Mouse (Mus musculus): ENCODE data around the gene Zfp974. TPM values are rescaled to one million over a fixed set of nuclear protein-coding genes. Genes with fewer than 3 reads are reported as not detected.
"Not testable (repeated sequence)": the region's sequence is repeated elsewhere in the genome, so short reads cannot be mapped to it uniquely, and the experiment has no call there.

The Zfp974 gene
- polyA plus RNA-seq, 1 experiment from 2014 or later, result 6.1 TPM

DNA sequence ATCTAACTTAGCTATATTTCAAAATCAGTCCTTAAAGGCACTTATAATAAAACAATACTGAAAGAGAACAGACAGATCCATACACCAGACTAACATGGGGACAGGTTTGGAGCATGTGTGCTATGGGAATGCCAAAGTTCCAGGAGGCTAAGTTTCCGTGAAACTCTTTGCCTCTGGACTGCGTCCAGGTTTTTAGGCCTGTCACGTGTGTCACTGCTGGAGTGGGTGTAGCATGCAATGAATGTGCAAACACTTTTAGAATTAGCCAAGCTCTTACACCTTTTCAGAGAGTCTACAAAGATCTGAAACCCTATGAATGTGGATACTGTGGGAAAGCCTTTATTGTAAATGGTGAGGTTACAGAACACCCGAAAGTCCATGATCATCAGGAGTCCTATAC is 47.5 kb downstream of the Zfp974 start:
- H3K36me3 ChIP-seq (ENCODE audit: control insufficient read depth, insufficient read depth, low read length), result peaks cover 5% of the 10 kb centered on the region

DNA sequence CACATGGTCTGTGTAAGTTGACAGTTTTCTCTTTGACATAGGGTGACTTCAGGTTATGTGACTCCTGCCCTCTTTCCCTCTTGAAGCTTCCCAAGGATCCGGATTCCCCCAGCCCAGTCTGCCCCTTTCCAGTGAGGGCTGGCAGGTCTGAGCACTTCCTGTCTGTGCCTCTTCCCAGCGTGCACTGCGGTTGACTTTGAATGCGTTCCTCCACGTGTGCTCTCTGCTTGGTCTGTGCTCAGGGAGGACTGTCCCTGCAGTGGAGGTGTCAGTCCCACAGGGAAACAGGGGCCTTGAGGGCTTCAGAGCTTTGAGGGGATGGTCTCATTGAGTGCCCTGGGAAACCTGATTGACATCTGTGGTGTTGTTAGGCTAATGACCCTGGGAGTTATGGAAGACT is 66.7 kb downstream of the Zfp974 start:
- not testable (repeated sequence) for H3K4me3 ChIP-seq (ENCODE audit: low read length); H3K9me3 ChIP-seq (ENCODE audit: control insufficient read depth, low read length); H3K27me3 ChIP-seq (replicated peaks; ENCODE audit: control insufficient read depth, insufficient read depth, low read length); H3K36me3 ChIP-seq (ENCODE audit: control insufficient read depth, insufficient read depth, low read length); H3K4me2 ChIP-seq (ENCODE audit: low read depth, low read length); ATAC-seq; H3K4me1 ChIP-seq (ENCODE audit: control insufficient read depth, insufficient read depth, low read length); H3K27ac ChIP-seq (ENCODE audit: low read length); H3K9ac ChIP-seq (ENCODE audit: low read depth, low read length)
- 80% methylated on average over 5 of the region's 5 CpGs for WGBS

More for the DNA sequence above, 47.5 kb downstream of the Zfp974 start:
- Histone ChIP-seq H3K9me3 (ENCODE audit: control insufficient read depth, low read length) (no peaks in the 10 kb centered on the region), H3K9ac (ENCODE audit: low read depth, low read length) (no peak overlapping the region), H3K4me1 (ENCODE audit: control insufficient read depth, insufficient read depth, low read length) (no peaks in the 10 kb centered on the region), H3K27ac (ENCODE audit: low read length) (no peak overlapping the region), H3K27me3 (replicated peaks; ENCODE audit: control insufficient read depth, insufficient read depth, low read length) (no peaks in the 10 kb centered on the region), H3K4me3 (ENCODE audit: low read length) (no peak overlapping the region), H3K4me2 (ENCODE audit: low read depth, low read length) (no peak overlapping the region)
- ATAC-seq, result no peak
- WGBS, result 96% methylated on average over 4 of the region's 4 CpGs

DNA sequence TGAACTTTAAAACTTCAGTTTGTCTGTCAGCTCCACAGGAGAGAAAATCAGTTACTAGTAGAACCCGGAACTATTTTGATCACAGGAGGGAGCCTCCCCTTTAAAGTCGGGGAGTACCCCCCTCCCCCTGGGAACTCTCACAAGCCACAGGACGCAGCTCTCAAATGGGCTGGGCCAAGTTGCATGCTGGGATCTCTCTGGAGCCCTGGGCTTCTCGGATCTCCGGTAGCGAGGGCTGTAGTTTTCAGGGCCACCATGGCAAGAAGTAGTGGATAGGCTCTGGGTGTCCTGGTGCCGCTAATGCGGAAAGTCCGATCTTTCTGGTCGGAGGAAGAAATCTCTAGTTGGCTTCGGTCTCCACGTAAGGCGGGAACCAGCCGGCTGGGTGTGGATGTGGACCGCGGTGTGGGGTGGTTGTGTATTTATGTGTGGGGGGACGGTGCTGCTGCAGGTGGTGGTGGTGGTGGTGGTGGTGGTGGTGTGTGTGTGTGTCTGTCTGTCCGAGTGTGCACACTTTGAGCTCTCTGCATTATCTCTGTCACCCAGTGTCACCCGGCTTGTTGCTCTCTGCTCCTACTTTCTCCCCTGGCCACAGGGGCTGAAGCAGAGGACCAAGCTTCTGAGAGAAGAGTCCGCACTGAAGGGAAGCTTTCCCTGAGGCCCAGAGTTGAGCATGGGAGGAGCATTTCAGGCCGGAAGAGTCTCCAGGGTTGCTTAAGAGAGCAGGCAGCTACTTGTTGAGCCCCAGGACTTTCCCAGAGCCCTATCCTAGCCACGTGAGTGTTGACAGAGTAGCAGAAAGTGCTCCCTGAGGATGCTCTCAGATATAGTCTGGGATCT is 68.6 kb downstream of the Zfp974 start:
- peak overlapping the region; percentile 71 for H3K4me2 ChIP-seq (ENCODE audit: low read depth, low read length)
- no peaks in the 10 kb centered on the region for H3K4me1 ChIP-seq (ENCODE audit: control insufficient read depth, insufficient read depth, low read length)
- under 1% methylated on average over 22 of the region's 22 CpGs for WGBS
- H3K27me3 ChIP-seq (replicated peaks; ENCODE audit: control insufficient read depth, insufficient read depth, low read length), result no peaks in the 10 kb centered on the region
- ATAC-seq, result peak; percentile 98
- H3K9ac ChIP-seq (ENCODE audit: low read depth, low read length), result peak overlapping the region; percentile 79
- no peaks in the 10 kb centered on the region for H3K9me3 ChIP-seq (ENCODE audit: control insufficient read depth, low read length)
- peak overlapping the region; percentile 72 for H3K4me3 ChIP-seq (ENCODE audit: low read length)
- H3K36me3 ChIP-seq (ENCODE audit: control insufficient read depth, insufficient read depth, low read length), result no peaks in the 10 kb centered on the region
- H3K27ac ChIP-seq (ENCODE audit: low read length), result peak overlapping the region; percentile 92

DNA sequence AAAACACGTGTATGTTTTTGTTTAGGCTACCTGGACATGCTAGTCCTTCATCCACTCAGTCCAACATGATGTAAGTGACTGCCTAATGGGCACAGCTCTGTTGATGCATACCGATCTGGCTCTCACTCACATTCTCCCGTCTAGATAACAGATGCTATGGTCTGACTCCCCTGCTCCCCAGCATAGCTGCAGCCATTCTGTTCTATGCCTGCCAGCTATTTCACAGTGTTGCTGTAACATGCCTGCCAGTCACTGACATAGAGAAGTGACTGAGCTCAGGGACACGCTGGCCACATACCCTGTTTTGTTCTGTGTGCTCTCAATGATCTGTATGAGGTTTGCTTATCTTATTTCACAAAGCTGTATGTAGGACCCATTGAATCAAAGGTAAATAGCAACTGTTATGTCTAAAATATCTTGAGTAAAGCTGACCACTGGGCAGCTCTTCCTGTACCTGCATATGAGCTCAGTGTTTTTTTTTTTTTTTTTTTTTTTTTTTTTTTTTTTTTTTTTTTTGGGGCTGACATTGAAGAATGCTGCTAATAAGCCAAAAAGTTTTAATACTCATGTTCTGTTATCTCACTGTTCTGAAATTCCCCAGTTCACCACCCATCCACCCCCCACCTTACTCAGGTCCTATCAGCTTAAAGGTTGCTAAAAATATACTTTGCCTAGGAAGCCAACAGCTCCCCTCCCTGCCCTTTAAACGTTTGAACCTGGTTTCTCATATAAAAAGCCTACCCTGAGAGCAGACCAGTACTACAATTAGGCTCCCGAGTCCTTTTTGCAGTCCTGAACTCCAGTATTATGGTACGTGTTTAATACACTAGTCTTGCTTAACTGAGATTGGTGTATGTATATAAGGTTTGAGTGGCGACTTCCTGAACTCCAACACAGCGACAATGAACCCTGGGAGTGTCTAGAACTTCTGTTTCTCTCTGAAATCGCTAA is 69.7 kb downstream of the Zfp974 start:
- 22% methylated on average over 10 of the region's 10 CpGs for WGBS
- Histone ChIP-seq H3K36me3 (ENCODE audit: control insufficient read depth, insufficient read depth, low read length) (no peaks in the 10 kb centered on the region), H3K4me2 (ENCODE audit: low read depth, low read length) (peak overlapping the region; percentile 71), H3K4me3 (ENCODE audit: low read length) (peak overlapping the region; percentile 72), H3K9ac (ENCODE audit: low read depth, low read length) (peak overlapping the region; percentile 79), H3K27ac (ENCODE audit: low read length) (peak overlapping the region; percentile 92), H3K27me3 (replicated peaks; ENCODE audit: control insufficient read depth, insufficient read depth, low read length) (no peaks in the 10 kb centered on the region), H3K9me3 (ENCODE audit: control insufficient read depth, low read length) (no peaks in the 10 kb centered on the region), H3K4me1 (ENCODE audit: control insufficient read depth, insufficient read depth, low read length) (no peaks in the 10 kb centered on the region)
- ATAC-seq, result peak; percentile 75

Other genes with a start within 250 kb of the Zfp974 start
- gene Zfp607b, start 240.1 kb downstream of the Zfp974 start, polyA plus RNA-seq (2015; fragmentation: Nextera tagmentation; extraction: Ambion mirVana), result 2.1 and 2.2 TPM in 2 replicates
- gene Zfp60, start 198.1 kb downstream of the Zfp974 start, polyA plus RNA-seq (2015; fragmentation: Nextera tagmentation; extraction: Ambion mirVana), result 18.3 and 19.3 TPM in 2 replicates
- 1.3 TPM in 2 replicates for gene Zfp626, start 122.3 kb downstream of the Zfp974 start, polyA plus RNA-seq (2015; fragmentation: Nextera tagmentation; extraction: Ambion mirVana)
- gene Zfp59, start 90.9 kb downstream of the Zfp974 start, polyA plus RNA-seq (2015; fragmentation: Nextera tagmentation; extraction: Ambion mirVana), result 6.0 and 6.2 TPM in 2 replicates
- gene Zfp607a, start 71.9 kb downstream of the Zfp974 start, polyA plus RNA-seq (2015; fragmentation: Nextera tagmentation; extraction: Ambion mirVana), result 3.2 and 3.4 TPM in 2 replicates
- 11.6 and 13.6 TPM in 2 replicates for gene Zfp780b, start 49.7 kb upstream of the Zfp974 start, polyA plus RNA-seq (2015; fragmentation: Nextera tagmentation; extraction: Ambion mirVana)
- gene Zfp850, start 84.7 kb upstream of the Zfp974 start, polyA plus RNA-seq (2015; fragmentation: Nextera tagmentation; extraction: Ambion mirVana), result 2.5 and 2.9 TPM in 2 replicates
- 228 and 263 TPM in 2 replicates for gene Psmc4, start 120.6 kb upstream of the Zfp974 start, polyA plus RNA-seq (2015; fragmentation: Nextera tagmentation; extraction: Ambion mirVana)
- 169 and 217 TPM in 2 replicates for gene Fcgbp, start 141.8 kb upstream of the Zfp974 start, polyA plus RNA-seq (2015; fragmentation: Nextera tagmentation; extraction: Ambion mirVana)
- 0.06 and 0.10 TPM in 2 replicates for gene 9530053A07Rik, start 200.0 kb upstream of the Zfp974 start, polyA plus RNA-seq (2015; fragmentation: Nextera tagmentation; extraction: Ambion mirVana)
- 90.2 and 93.9 TPM in 2 replicates for gene Fbl, start 240.2 kb upstream of the Zfp974 start, polyA plus RNA-seq (2015; fragmentation: Nextera tagmentation; extraction: Ambion mirVana)

Measured in intestine, embryonic 16.5 days (tissue).